Mouse (Mus musculus): ENCODE measurements around the gene Ccdc57. TPM values are rescaled to one million over a fixed set of nuclear protein-coding genes. Genes with fewer than 3 reads are reported as not detected.
"Not testable (repeated sequence)": the region's sequence is repeated elsewhere in the genome, so short reads cannot be mapped to it uniquely, and the experiment has no call there.

Gene Ccdc57
- total RNA-seq, 2 experiments from 2014 or later: 6.2 to 7.0 TPM

DNA sequence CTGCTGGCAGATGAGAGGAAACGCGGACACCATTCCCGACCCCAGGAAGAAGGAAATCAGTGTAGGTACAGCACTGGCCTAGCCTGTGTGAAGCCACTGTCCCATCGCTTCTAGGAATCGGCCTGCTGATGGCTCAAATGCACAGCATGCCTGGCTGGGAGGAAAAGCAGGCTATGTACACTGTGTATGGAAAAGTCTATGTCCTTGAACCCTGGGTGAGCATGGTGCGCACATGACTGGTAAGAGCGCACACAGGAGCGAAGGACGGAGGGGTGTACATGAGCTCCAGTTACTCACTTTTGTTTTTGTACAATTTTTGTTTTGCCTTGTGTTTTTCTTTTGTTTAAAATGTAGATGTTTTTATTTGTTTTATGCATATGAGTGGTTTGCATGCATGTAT lies 61.2 kb downstream of the Ccdc57 start:
- no peak for DNase-seq (ENCODE audit: low spot score in 2 of 2)

DNA sequence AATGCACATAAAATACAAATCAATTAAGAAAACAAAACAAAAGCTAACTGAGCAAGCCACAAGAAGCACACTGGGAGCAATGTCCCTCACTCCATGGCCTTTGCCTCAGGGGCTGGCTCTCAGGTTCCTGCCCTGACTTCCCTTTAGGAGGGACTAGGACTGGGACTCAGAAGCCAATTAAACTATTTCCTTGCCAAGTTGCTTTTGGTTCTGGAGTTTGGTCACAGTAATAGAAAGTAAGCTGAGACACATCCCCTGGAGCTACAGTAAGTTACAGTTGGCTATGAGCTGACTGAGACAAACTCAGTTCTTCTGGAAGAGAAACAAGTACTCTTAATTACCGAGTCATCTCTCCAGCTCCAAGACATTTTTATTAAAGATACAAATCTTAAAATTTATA lies 66.9 kb downstream of the Ccdc57 start:
- intact Hi-C loops (cut with DNase I): no loop called here
- no peak for DNase-seq (ENCODE audit: low spot score in 2 of 2)

More for the DNA sequence above, 61.2 kb downstream of the Ccdc57 start:
- intact Hi-C loops (cut with DNase I): no loop called here

DNA sequence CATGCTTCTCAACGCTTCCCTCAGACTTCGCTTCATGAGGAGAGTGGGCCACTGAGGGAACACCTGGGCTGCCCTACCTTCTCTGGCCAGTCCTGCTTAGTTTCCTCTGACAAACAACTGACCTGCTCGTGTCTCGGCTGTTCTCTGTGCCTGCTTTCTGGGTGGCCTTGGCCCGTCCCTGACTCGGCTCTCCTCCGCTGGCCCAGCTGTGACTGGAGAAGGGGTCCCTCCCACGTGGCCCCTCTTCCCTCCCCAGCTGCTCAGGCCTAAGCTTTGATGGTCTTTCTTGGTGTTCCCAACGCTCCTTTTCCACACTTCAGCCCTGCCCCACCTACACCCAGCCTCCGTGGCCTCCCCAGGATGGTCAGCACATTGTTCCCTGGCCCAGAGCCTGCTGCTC lies 69.9 kb downstream of the Ccdc57 start:
- no peak for DNase-seq (ENCODE audit: low spot score in 2 of 2)
- intact Hi-C loops (cut with DNase I): no loop called here

DNA sequence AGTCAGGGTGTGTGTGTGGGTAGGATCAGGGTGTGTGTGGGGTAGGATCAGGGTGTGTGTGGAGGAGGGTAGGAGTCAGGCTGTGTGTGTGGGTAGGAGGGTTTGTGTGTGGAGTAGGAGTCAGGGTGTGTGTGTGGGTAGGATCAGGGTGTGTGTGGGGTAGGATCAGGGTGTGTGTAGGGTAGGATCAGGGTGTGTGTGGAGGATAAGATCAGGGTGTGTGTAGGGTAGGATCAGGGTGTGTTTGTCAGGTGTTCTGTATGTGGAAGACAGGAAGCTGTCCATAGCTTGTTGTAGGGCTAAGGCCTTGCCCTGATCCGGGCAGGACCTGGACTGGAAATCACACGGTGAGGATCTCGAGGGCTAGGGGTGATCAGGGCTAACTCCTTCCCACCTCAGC lies 76.7 kb downstream of the Ccdc57 start:
- DNase-seq (ENCODE audit: low spot score in 2 of 2); intact Hi-C loops (cut with DNase I): not testable (repeated sequence)

DNA sequence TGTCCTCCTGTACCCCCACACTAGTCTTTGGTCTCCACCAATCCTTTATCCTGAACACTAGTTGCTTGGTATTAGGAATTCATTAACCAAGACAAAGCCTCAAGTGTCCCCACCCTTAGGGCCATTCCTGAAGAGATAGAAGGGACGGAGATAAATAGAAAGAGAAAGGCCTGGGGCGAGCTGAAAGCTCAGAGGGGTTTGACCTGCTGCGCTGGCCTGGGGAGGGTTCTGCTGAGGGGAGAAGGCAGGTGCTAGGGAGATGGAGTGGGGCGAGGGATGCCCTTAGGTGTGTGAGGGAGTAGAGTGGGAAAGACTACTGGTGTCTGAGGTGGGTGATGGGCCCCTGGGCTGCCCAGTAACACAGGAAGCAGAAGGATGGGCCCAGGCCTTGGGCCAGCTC lies 78.9 kb downstream of the Ccdc57 start:
- DNase-seq (ENCODE audit: low spot score in 2 of 2): no peak
- intact Hi-C loops (cut with DNase I): no loop called here

DNA sequence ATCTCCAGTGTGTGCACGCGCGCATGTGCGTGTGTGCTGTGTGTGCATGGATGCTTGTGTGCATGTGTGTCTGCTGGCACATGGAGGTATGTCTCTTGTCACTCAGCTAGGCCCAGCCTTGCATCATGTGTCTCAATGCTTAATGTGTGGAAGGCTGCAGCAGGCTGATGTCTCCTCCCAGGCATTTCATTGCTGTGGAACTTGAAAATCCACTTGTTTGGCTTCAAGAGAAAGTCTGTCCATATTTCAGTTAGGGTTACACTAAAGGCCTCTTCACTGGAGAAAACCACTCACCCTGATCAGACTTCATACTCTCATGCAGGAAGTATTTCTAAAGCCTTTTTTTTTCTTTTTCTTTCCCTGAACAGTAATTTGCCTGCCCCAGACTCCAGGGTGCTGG lies 79.5 kb downstream of the Ccdc57 start:
- DNase-seq (ENCODE audit: low spot score in 2 of 2): no peak
- intact Hi-C loops (cut with DNase I): no loop called here

DNA sequence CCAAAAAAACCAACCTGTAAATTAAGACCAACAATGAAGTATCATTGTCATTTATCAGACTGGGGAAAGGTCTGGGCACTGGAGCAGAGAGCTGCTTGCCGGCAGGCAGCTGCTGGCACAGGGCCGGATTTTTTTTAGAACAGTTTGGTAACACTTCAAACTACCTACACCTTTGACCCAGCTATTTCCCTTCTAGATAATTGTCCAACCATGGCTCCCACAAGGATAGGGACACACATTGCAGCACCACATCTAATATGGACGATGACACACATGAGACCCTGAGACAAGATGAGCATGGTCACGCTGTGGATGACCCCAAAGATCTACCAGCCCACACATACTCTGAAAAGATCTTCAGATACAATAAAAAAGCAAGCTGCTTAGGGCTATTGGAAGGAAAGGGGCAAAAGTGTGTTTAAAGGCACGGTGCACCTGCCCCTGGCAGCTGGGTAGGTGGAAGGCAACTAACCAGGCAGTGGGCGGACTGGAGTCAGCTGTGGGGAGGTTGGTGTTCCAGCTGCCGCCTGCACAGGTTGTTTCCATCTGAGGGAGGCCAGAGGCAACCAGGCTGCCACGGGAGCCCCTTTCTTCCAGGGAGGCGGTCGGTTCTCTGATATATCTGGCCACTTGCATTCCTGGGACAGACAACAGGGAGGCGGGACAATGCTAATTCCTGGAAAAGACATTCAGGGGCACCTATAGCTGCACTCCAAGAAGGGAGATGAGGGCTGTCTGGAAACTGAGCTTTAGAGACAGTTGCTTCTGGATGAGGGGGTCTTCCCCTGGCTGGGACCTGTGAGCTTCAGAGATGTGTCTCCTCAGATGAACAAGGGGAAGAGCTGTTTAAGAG lies 80.4 kb downstream of the Ccdc57 start:
- DNase-seq (ENCODE audit: low spot score in 2 of 2): no peak
- intact Hi-C loops (cut with DNase I): no loop called here

DNA sequence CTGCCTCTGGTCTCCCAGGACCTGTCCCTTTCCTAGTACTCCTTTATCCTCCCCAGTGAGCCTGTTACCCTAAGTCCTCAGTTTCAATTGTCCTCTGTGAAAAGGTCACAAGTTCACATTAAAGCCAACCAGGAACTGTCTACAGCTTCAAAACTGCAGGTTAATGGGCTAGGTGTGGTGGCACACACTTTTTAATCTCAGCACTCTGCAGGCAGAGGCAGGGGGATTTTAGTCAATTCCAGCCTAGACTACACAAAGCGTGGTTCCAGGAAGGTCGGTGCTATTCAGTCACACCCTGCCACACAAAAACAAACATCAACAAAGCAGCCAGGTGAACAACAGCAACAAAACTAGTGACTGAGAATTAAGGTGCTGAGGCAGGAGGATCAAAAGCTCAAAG lies 81.1 kb downstream of the Ccdc57 start:
- DNase-seq (ENCODE audit: low spot score in 2 of 2): no peak
- intact Hi-C loops (cut with DNase I): no loop called here

DNA sequence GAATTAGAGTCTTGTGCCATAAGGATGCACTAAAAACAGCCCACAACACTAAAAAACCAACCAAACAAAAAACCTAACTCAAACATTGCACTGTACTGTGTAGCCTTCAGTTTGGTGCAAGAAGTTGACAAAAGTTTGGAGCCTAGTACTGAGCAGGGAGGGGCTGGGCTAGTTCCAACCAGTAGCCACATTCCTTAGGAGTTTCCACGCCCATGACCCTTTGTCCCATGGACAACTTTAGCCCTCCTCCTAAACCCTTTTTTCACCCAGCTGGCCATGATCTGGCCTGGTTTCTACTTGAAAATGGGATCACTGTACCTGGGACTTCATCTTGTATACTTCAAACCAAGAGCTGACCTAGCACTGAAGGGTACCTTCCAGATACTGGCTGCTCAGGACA lies 81.5 kb downstream of the Ccdc57 start:
- intact Hi-C loops (cut with DNase I): no loop called here
- DNase-seq (ENCODE audit: low spot score in 2 of 2): no peak

DNA sequence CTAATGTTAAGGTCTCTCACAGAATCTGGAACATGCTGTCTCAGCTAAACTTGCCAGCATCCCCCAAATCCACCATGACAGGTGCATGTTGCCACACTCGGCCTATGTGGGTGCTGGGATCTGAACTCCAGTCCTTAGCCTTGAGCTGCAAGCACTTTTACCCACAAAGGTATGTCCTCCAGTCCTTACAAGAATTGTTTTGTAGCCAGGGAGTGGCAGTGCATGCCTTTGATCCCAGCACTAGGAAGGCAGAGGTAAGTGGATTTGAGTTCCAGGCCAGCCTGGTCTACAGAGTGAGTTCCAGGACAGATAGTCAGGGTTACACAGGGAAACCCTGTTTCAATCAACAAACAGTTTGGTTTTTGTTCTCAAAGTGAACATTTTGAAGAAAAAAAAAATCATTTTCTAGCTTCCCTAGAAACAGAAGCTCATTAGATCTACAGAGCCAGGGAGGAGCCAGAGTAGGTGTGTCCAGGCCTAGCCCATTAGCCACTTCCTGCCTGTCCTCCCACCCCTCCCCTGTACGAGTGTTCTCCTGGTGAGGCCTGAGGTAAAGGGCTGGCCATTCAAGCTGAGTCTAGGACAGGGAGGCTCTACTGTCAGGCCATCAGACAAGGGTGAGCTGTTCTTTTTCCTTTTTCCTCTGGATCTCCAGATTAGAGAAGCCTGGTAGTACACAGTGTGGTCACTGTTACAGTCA lies 82.2 kb downstream of the Ccdc57 start:
- intact Hi-C loops (cut with DNase I): no loop called here
- DNase-seq (ENCODE audit: low spot score in 2 of 2): no peak

DNA sequence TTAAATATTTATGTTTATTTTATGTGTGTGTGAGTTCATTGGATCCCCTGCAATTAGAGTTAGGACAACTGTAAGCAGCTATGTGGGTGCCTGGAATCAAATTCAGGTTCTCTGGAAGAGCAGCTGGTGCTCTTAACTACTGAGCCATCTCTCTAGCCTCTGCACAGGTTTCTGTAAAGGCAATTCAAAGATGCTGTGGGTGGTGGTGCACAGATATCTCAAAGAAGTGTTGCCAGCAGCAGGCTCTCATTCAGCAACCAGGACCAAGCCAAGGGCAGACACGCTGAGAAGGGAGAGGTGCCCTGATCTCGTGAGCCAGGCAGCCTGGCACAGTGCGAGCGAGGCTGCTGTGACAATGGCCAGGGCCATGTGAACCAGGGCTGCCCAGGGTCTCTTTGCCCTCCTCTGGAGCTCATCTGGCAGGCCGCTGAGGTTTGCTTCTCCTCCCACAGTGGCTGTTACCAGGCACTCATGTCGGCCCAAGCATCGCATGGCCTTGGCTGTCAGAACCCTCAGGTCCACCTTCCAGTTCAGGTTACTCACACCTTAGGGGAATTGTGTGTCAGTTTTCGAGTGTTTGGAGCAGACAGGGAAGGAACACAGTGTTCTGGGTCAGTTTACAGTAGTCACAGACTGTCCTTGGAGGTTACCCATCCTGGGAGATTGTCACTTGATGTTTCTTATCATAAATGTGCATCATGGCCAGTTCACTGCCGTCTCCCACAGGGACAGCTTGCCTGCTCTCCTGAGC lies 85.8 kb downstream of the Ccdc57 start:
- intact Hi-C loops (cut with DNase I): no loop called here
- no peak for DNase-seq (ENCODE audit: low spot score in 2 of 2)

DNA sequence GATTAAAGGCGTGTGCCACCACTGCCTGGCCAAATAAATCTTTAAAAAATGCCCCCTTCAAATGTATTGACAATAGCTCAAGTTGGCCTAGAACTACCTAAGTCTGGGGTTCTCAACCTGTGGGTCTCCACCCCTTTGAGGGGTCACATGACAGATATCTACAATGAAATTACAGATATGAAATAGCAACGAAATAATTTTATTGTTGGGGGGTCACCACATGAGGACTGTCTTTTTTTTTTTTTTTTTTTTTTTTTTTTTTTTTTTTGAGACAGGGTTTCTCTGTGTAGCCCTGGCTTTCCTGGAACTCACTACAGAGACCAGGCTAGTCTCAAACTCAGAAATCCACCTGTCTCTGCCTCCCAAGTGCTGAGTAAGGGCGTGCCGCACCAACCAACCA lies 88.3 kb downstream of the Ccdc57 start:
- intact Hi-C loops (cut with DNase I): no loop called here
- DNase-seq (ENCODE audit: low spot score in 2 of 2): no peak

DNA sequence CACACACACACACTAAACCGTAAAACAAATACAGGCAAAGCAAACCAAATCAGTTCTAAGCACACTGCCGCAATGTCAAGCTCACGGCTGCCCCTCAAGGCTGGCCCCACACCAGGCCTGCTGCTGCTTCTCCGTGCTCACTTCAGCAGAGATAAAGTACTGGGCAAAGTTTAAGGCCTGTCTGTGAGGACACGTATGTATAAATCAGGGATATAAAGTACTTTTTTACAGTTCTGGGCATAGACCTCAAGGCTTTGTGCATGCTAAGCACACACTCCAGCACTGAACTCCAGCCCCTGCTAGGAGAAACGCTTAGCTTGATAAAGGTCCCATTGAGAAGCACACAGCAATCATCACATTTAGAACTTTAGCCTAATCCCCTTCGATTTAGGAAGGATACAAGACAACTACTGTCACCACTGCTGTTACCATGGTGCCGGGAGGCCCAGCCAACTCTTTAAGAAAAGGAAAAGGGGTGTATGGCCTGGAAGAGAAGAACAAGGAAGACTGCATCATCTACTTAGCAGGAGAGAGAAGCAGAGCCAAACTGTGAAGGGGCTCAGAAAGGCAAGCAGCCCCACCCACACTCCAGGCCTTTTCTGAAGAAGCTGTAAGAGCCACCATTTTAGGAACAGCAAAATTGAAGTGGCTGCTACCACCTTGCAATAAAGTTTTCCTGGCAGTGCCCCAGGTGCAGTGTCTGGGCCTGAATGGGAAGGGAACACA lies 99.0 kb downstream of the Ccdc57 start:
- intact Hi-C loops (cut with DNase I): no loop called here
- no peak for DNase-seq (ENCODE audit: low spot score in 2 of 2)

DNA sequence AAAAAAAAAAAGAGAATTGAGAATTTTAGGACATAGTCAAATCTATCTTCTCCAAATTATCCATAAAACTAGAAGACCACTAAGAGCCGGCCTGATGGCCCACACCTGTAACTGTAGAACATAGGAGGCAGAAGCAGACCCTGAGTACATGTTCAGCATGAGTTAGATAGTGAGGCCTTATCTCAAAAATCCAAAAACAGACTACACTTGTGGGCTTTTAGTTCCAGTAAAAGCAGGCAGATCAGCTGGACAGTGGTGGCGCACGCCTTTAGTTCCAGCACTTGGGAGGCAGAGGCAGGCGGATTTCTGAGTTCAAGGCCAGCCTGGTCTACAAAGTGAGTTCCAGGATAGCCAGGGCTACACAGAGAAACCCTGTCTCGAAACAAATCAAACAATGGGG lies 99.7 kb downstream of the Ccdc57 start:
- intact Hi-C loops (cut with DNase I); DNase-seq (ENCODE audit: low spot score in 2 of 2): not testable (repeated sequence)

DNA sequence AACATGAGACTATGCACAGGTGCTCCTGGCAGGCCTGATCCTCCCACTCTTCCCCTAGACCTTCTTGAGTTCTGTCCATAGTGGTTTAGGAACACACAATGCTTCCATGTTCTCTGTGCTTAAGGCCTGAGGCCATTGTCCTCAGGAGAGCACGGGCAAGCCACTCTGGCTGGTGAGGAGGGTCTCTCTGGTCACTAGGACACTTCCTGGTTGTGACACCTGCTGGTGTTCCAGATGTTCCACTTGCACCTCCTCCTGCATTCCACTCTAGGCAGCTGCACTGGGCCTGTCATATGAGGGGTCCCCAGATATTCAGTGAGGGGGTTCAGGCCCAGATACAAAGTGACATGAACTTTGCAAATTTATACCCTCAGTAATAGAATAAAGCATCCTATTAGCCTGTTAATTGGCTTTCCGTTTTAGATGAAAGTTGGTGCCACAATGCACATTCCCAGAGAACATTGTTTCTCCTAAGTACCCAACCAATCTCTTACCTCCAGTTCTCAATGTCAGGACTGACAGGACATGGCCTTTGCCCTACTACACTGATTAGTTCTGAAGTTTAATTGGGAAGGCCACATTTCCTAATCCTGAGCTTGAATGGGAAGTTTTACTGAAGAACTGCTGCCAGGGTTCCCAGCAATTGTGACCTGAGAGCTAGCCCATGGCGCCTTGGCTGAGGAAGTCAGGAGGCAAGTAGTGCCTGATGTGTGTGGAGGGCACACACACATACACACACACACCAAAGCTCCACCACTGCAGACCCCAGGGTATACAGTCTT lies 100.8 kb downstream of the Ccdc57 start:
- intact Hi-C loops (cut with DNase I): no loop called here
- no peak for DNase-seq (ENCODE audit: low spot score in 2 of 2)

DNA sequence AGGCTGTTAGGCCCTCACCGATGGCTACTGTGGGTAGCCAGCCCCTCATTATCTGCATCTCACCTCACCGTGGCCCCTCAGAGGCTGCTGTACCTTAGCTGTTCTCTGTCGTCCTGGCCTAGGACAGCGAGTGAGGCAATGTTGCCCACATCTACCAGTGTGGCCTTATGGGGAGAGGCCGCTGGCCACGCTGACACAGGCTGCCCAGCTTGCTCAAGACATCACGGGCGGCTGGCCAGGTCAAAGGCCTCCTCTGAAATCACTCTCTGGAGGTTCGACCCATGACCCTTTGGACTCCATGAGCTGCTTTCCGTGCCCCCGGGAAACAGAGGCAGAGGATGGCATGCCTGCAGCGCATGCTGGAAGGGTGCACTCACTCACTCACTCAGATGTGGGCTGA lies 102.0 kb downstream of the Ccdc57 start:
- intact Hi-C loops (cut with DNase I): no loop called here
- peak in 1 of 2 experiments; percentile 2 for DNase-seq (ENCODE audit: low spot score in 2 of 2)

DNA sequence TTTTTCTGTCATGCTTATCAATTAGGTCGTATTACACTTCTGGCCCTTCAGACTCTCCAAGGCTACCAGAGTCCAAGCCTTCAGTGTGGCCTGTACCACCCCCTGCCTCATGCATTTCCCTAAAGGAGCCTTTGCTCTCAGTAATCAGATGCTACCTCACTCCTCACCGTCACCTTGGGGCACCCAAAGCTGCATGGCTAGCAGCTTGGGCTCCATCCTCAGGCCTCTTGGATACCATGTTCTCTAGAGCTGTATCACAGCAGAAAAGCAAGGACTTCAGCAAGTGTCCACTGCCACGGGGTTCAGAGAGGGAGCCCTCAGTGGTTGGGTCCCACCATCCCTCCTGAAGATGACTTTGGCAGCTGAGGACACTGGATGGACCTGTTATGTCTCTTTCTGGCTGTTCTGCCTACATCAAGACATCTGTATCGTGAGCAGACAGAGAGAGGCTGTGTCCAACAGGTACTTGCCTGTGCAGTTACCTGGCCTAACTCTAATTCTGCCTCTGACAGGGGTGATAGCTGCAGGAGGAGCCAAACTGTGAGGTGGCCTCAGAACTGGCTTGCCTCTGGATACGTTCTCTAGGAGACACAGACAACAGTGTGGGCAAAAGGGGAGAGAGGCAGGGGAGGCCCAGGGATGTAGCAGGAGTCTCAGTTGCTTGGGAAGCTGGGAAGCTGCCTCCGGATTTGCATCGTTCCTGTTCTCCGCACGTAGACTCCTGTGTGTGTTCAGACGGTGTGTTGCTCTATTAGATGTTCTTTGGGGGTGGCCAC lies 102.7 kb downstream of the Ccdc57 start:
- no peak for DNase-seq (ENCODE audit: low spot score in 2 of 2)
- intact Hi-C loops (cut with DNase I): no loop called here

DNA sequence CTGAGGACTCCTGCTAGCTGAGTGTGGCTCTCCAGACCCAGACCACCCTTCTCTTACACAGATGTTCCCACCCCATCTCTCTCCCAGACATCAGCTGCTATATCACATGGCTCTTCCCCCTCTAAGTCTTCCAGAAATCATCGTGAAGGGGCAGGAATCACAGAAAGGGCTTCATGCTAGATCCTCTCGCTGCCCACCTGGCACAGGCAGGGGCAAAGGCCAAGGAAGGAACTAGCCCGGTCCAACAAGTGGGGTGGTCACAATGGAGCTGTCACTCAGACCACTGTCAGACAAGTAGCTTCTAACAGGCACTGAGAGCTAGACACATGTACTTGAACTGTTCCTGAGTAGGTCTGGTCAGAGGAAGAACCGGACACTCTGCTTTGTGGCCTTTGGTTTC lies 104.3 kb downstream of the Ccdc57 start:
- intact Hi-C loops (cut with DNase I): no loop called here
- no peak for DNase-seq (ENCODE audit: low spot score in 2 of 2)

All from left cerebral cortex, postnatal 14 days (tissue).